In the genomic region with DNA sequence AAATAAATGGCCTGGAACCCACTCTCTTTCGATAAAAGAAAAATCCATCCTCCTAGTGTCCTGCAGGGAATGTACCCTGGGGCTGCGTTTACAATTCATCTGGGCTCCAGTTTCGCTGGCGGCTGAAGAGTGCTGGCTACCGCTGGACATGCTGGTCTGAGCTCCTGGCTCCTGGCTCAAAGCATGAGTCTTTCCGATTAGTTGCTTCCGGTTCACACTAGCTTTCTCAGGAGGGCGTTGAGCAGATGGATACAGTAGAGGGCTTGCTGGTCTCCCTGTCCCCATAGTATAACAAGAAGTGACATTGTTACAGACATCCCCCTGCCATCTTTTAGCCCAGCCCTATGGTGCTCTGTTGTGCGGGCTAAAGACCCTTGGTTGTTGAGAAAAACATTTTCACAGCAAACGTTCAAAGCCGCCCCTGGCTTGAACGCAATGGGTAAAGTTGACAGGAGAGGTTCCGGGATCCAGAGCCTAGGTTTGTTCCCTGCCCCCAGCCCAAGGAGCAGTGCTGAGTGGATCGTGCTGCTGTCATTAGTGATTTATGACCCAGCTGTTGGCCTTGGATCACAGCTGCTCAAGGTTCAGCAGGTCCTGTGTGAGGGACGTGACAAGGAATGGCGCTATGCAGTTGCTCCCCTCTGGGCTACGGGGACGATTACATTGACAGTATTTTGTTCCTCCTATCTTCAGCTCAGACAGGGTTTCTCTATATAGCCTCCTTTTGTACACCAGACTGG, we compare ENCODE assay signal across 10 mouse cellular contexts. TPM values are rescaled to one million over a fixed set of nuclear protein-coding genes. Genes with fewer than 3 reads are reported as not detected.
DNase-seq lines count a peak whose midpoint lies in the region; ATAC-seq and TF ChIP-seq lines count a peak whose summit lies in the region.
"Had no signal": no experiment of that assay in that cellular context is flagged by ENCODE, and none has a peak within 500 bp of the region (broad histone marks: within the 10 kb centered on the region; RNA-seq: fewer than 3 reads in every experiment).

No protein-coding gene starts in this region.

- no peak overlapping the region for H3K4me3 ChIP-seq in limb, embryonic 14.5 days (replicated peaks; ENCODE audit: low read length)
- H3K4me3 ChIP-seq in midbrain, postnatal 0 days (ENCODE audit: low read depth, low read length), result no peak overlapping the region
- H3K4me3 ChIP-seq: limb, embryonic 15.5 days had no signal

- no peaks in the 10 kb centered on the region; the same call in 1 of the 2 replicates for H3K4me1 ChIP-seq in limb, embryonic 14.5 days (ENCODE audit: control insufficient read depth, insufficient read depth, low read length)
- H3K4me1 ChIP-seq in midbrain, postnatal 0 days (ENCODE audit: insufficient read depth, low read length), result no peaks in the 10 kb centered on the region
- H3K4me1 ChIP-seq: limb, embryonic 15.5 days had no signal

- H3K36me3 ChIP-seq in limb, embryonic 14.5 days (ENCODE audit: control insufficient read depth, insufficient read depth, low read length), result no peaks in the 10 kb centered on the region
- no peaks in the 10 kb centered on the region for H3K36me3 ChIP-seq in midbrain, postnatal 0 days (ENCODE audit: insufficient read depth, low read length)
- H3K36me3 ChIP-seq: limb, embryonic 15.5 days had no signal

- 0 out of 2 replicates have a peak overlapping the region, but pooled peaks have one; percentile 3 for H3K4me2 ChIP-seq in limb, embryonic 14.5 days (replicated peaks; ENCODE audit: low read depth, low read length, severe bottlenecking)
- H3K4me2 ChIP-seq in midbrain, postnatal 0 days (ENCODE audit: low read depth, low read length, poor library complexity, severe bottlenecking), result no peak overlapping the region
- H3K4me2 ChIP-seq: limb, embryonic 15.5 days had no signal

- no peak for TF ChIP-seq CTCF in midbrain, postnatal 0 days (IDR thresholded peaks at IDR 0.05)

- H3K27ac ChIP-seq in limb, embryonic 14.5 days (replicated peaks; ENCODE audit: low read depth, low read length), result no peak overlapping the region
- no peak overlapping the region for H3K27ac ChIP-seq in midbrain, postnatal 0 days (ENCODE audit: low read depth, low read length)
- H3K27ac ChIP-seq: limb, embryonic 15.5 days had no signal

- TF ChIP-seq POLR2A in limb, embryonic 14.5 days (IDR thresholded peaks at IDR 0.05; ENCODE audit: borderline replicate concordance, extremely low read depth, insufficient read depth, insufficient read length), result no peak

- H3K9me3 ChIP-seq in limb, embryonic 14.5 days (ENCODE audit: control insufficient read depth, low read length), result no peaks in the 10 kb centered on the region
- no peaks in the 10 kb centered on the region for H3K9me3 ChIP-seq in midbrain, postnatal 0 days (ENCODE audit: low read length)
- H3K9me3 ChIP-seq: limb, embryonic 15.5 days had no signal

- peak; percentile 43 to 47 for DNase-seq in cerebellum, postnatal 10 days
- no peak for DNase-seq in cerebellum, adult 9-10 months
- peak; percentile 40 for DNase-seq in adrenal gland, adult 2 months
- peak; percentile 18 for DNase-seq in hindlimb bud, embryonic 11.5 days (ENCODE audit: extremely low spot score, low read depth, low spot score)
- peak; percentile 21 for DNase-seq in limb, embryonic 14.5 days (ENCODE audit: low spot score)
- DNase-seq in cerebellum, postnatal 25 days, result no peak
- DNase-seq in midbrain, postnatal 0 days (ENCODE audit: low spot score), result no peak

- 29% methylated on average over 18 of the region's 18 CpGs for WGBS in limb, embryonic 14.5 days
- 75% methylated on average over 18 of the region's 18 CpGs for WGBS in midbrain, postnatal 0 days

- no peak overlapping the region for H3K9ac ChIP-seq in limb, embryonic 14.5 days (ENCODE audit: low read depth, low read length, severe bottlenecking)
- H3K9ac ChIP-seq in midbrain, postnatal 0 days (replicated peaks; ENCODE audit: low read length, poor library complexity, severe bottlenecking), result no peak overlapping the region
- H3K9ac ChIP-seq: limb, embryonic 15.5 days had no signal

- peak; percentile 78; the same call in 1 of the 2 replicates for ATAC-seq in limb, embryonic 14.5 days (ENCODE audit: low FRiP score, low read depth)
- ATAC-seq in CD4-positive, CD25-positive, alpha-beta regulatory T cell, adult 4 months, result no peak
- no peak for ATAC-seq in midbrain, postnatal 0 days (ENCODE audit: low FRiP score)
- ATAC-seq: forebrain, embryonic 16.5 days had no signal

- H3K27me3 ChIP-seq in limb, embryonic 14.5 days (ENCODE audit: control insufficient read depth, insufficient read depth, low read length), result no peaks in the 10 kb centered on the region
- H3K27me3 ChIP-seq in midbrain, postnatal 0 days (ENCODE audit: insufficient read depth, low read length), result no peaks in the 10 kb centered on the region
- H3K27me3 ChIP-seq: limb, embryonic 15.5 days had no signal

RNA-seq across cellular contexts. Expression of a gene that starts 30.4 kb away (rescaled TPM):
- total RNA-seq in adrenal gland, adult 2 months (2021), result 10 to 100 TPM; 56.0 to 71.2 TPM
- polyA plus RNA-seq in adrenal gland, adult 2 months (2012; rRNA removed), result 19.5 and 26.5 TPM in 2 replicates
- polyA plus RNA-seq in limb, embryonic 14.5 days (2012; rRNA removed), result 38.2 and 42.5 TPM in 2 replicates
- 20.2 and 22.3 TPM in 2 replicates for polyA plus RNA-seq in limb, embryonic 14.5 days (2014; fragmentation: Nextera tagmentation; extraction: Ambion mirVana)
- polyA plus RNA-seq in CD4-positive, CD25-positive, alpha-beta regulatory T cell, adult 4 months (2017; shearing (Covaris generic)), result 10 to 100 TPM; 15.9 to 18.2 TPM
- 50.7 and 55.5 TPM in 2 replicates for total RNA-seq in midbrain, postnatal 0 days (2014; rRNA removed)
- polyA plus RNA-seq in midbrain, postnatal 0 days (2015; fragmentation: Nextera tagmentation; extraction: Ambion mirVana), result 9.4 and 14.9 TPM in 2 replicates

Comparison
In these comparisons a context has a peak if more than half of its experiments do, and no peak if none do; other contexts are left out.
1. DNase-seq: peak in cerebellum, postnatal 10 days (2 of 2), adrenal gland, adult 2 months (single experiment), hindlimb bud, embryonic 11.5 days (single experiment) and limb, embryonic 14.5 days (single experiment); none in cerebellum, adult 9-10 months (single experiment), cerebellum, postnatal 25 days (0 of 2) and midbrain, postnatal 0 days (single experiment).